Mouse (Mus musculus): ENCODE measurements around the gene Igflr1.

Gene Igflr1

DNA sequence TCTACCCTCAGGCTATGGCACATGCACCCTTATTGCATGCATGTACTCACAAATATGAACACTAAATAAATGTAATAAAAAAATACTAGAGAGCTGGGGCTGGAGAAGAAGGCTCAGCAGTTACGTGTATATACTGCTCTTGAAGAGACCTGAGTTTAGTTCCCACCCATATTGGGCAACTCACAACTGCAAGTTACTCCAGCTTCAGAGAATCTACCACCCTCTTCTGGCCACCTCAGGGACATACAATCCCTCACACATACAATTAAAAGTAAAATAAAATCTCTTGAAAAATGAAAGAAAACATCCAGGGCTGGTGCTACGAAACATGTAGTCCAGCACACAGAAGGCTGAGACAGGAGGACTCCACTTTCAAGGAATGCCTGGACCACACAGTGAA lies 49.2 kb downstream of the Igflr1 start:
- DNase-seq: no peak

DNA sequence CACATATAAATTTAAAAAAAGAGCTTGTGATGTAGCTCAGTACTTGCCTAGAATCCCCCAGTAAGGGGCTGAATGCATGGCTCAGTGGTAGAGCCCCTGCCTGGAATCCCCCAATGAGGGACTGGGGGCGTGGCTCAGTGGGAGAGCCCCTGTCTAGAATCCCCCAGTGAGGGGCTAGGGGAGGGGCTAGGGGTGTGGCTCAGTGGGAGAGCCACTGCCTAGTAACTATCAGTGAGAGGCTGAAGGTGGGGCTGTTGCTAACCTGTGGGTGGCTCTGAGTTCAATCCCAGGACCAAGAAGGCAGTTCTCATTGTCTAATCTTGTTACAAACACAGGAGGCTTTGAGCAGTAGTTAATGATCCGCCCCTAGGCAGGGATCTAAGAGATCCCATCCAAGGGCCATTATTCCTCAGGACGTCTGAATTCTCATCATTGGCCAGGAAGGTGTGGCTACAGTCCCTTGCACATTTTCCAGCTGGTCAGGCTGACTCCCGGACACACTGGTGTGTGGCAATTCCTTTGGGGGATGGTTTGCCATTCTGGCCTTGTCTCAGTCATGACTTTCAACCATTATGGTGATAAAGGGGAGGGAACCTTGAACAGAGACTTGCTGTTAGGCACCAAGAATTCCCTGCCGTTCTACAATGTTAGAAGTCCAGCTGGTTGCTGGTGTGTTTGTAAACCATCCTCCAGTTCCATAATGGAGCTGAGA lies 50.0 kb downstream of the Igflr1 start:
- DNase-seq: no peak

Data from cerebellum, adult 9-10 months (tissue).